Mouse (Mus musculus) C2C12 (cell line): Measurements from ENCODE around the gene Tuba1b.

ENCODE experiments used
- CEBPB ChIP-seq: IDR thresholded peaks from one replicate; pipeline ENCODE4 v1.6.1; 2011; ENCODE audit warnings: low read depth, mild to moderate bottlenecking, control low read depth, moderate library complexity
- CTCF ChIP-seq: IDR thresholded peaks from one replicate; pipeline ENCODE4 v1.5.1; 2011; ENCODE audit not compliant: control insufficient read depth, insufficient read depth, insufficient read length
- FOSL1 ChIP-seq: IDR thresholded peaks from one replicate; pipeline ENCODE4 v1.8.0; 2011; ENCODE audit warnings: mild to moderate bottlenecking, low read length; ENCODE audit not compliant: poor library complexity, insufficient read depth, severe bottlenecking
- MAX ChIP-seq: IDR thresholded peaks from one replicate; pipeline ENCODE4 v1.6.1; 2011; ENCODE audit warnings: mild to moderate bottlenecking, control low read depth
- MYOD1 ChIP-seq: IDR thresholded peaks from one replicate; pipeline ENCODE4 v1.6.1; 2011; ENCODE audit warnings: low read depth; ENCODE audit not compliant: control insufficient read depth, insufficient read length
- MYOG ChIP-seq: IDR thresholded peaks from one replicate; pipeline ENCODE4 v1.6.1; 2011; ENCODE audit not compliant: control insufficient read depth, insufficient read length; ENCODE audit errors: extremely low read depth
- USF1 ChIP-seq: IDR thresholded peaks from one replicate; pipeline ENCODE4 v1.6.1; 2011; ENCODE audit warnings: low read depth, mild to moderate bottlenecking, control low read depth, moderate library complexity

- no peak for TF ChIP-seq USF1
- TF ChIP-seq CTCF: no peak
- no peak for TF ChIP-seq CEBPB
- TF ChIP-seq FOSL1: no peak
- TF ChIP-seq MYOG: no peak
- TF ChIP-seq MYOD1: no peak
- TF ChIP-seq MAX: no peak
These were observed 6.8 kb downstream of the Tuba1b start for GRCm38 (mm10) chr15:98927566-98927965.
